Mouse (Mus musculus): ENCODE data around the gene Itch.
A peak's percentile ranks its signal among the peaks of the same experiment; 100 is the strongest.

- TF ChIP-seq CTCF (IDR thresholded peaks at IDR 0.05; ENCODE audit: borderline replicate concordance, insufficient read depth, low read length) (peak; percentile 57; the same call in 1 of the 2 replicates), POLR2A (IDR thresholded peaks at IDR 0.05; ENCODE audit: low read depth, low read length) (no peak)
Measured at GRCm38 (mm10) chr2:155207419-155207818, 74.1 kb downstream of the Itch start.

Measured in embryonic fibroblast, embryonic 13.5 days (primary cell).